Mouse (Mus musculus): ENCODE data around the gene Lcn5. TPM values are rescaled to one million over a fixed set of nuclear protein-coding genes. Genes with fewer than 3 reads are reported as not detected.

Gene Lcn5
- polyA plus RNA-seq, 1 experiment from 2014 or later: not detected

Other genes starting within 250 kb of the Lcn5 start
- not detected in 2 replicates for gene Fut7, start 234.7 kb upstream of the Lcn5 start, polyA plus RNA-seq (2016; fragmentation: Nextera tagmentation; extraction: Ambion mirVana)
- 4.8 and 5.2 TPM in 2 replicates for gene Abca2, start 229.2 kb upstream of the Lcn5 start, polyA plus RNA-seq (2016; fragmentation: Nextera tagmentation; extraction: Ambion mirVana)
- 1.4 and 1.8 TPM in 2 replicates for gene Clic3, start 201.1 kb upstream of the Lcn5 start, polyA plus RNA-seq (2016; fragmentation: Nextera tagmentation; extraction: Ambion mirVana)
- gene Paxx, start 196.9 kb upstream of the Lcn5 start, polyA plus RNA-seq (2016; fragmentation: Nextera tagmentation; extraction: Ambion mirVana): 28.6 and 28.9 TPM in 2 replicates
- gene Ptgds, start 187.9 kb upstream of the Lcn5 start, polyA plus RNA-seq (2016; fragmentation: Nextera tagmentation; extraction: Ambion mirVana): 0.70 and 0.96 TPM in 2 replicates
- not detected in 2 replicates for gene Lcn12, start 164.0 kb upstream of the Lcn5 start, polyA plus RNA-seq (2016; fragmentation: Nextera tagmentation; extraction: Ambion mirVana)
- 81.8 and 82.8 TPM in 2 replicates for gene Fbxw5, start 157.2 kb upstream of the Lcn5 start, polyA plus RNA-seq (2016; fragmentation: Nextera tagmentation; extraction: Ambion mirVana)
- gene C8g, start 156.2 kb upstream of the Lcn5 start, polyA plus RNA-seq (2016; fragmentation: Nextera tagmentation; extraction: Ambion mirVana): 6.3 and 6.4 TPM in 2 replicates
- 37.7 and 37.8 TPM in 2 replicates for gene Traf2, start 111.0 kb upstream of the Lcn5 start, polyA plus RNA-seq (2016; fragmentation: Nextera tagmentation; extraction: Ambion mirVana)
- gene Edf1, start 100.1 kb upstream of the Lcn5 start, polyA plus RNA-seq (2016; fragmentation: Nextera tagmentation; extraction: Ambion mirVana): 310 and 331 TPM in 2 replicates
- 4.2 and 10.1 TPM in 2 replicates for gene Mamdc4, start 83.1 kb upstream of the Lcn5 start, polyA plus RNA-seq (2016; fragmentation: Nextera tagmentation; extraction: Ambion mirVana)
- 156 and 177 TPM in 2 replicates for gene Phpt1, start 82.7 kb upstream of the Lcn5 start, polyA plus RNA-seq (2016; fragmentation: Nextera tagmentation; extraction: Ambion mirVana)
- gene Ajm1, start 76.2 kb upstream of the Lcn5 start, polyA plus RNA-seq (2016; fragmentation: Nextera tagmentation; extraction: Ambion mirVana): 0.20 and 0.24 TPM in 2 replicates
- gene Rabl6, start 49.4 kb upstream of the Lcn5 start, polyA plus RNA-seq (2016; fragmentation: Nextera tagmentation; extraction: Ambion mirVana): 79.0 and 84.9 TPM in 2 replicates
- gene Ccdc183, start 40.3 kb upstream of the Lcn5 start, polyA plus RNA-seq (2016; fragmentation: Nextera tagmentation; extraction: Ambion mirVana): 0.19 TPM in 2 replicates
- 21.1 and 24.6 TPM in 2 replicates for gene Tmem141, start 35.9 kb upstream of the Lcn5 start, polyA plus RNA-seq (2016; fragmentation: Nextera tagmentation; extraction: Ambion mirVana)
- 0.65 and 0.69 TPM in 2 replicates for gene Fcna, start 29.9 kb upstream of the Lcn5 start, polyA plus RNA-seq (2016; fragmentation: Nextera tagmentation; extraction: Ambion mirVana)
- 0.36 and 0.62 TPM in 2 replicates for gene Lcn8, start 4.8 kb upstream of the Lcn5 start, polyA plus RNA-seq (2016; fragmentation: Nextera tagmentation; extraction: Ambion mirVana)
- not detected in 2 replicates for gene Lcn6, start 18.8 kb downstream of the Lcn5 start, polyA plus RNA-seq (2016; fragmentation: Nextera tagmentation; extraction: Ambion mirVana)
- not detected in 2 replicates for gene Lcn10, start 24.8 kb downstream of the Lcn5 start, polyA plus RNA-seq (2016; fragmentation: Nextera tagmentation; extraction: Ambion mirVana)
- not detected in 2 replicates for gene Obp2a, start 42.1 kb downstream of the Lcn5 start, polyA plus RNA-seq (2016; fragmentation: Nextera tagmentation; extraction: Ambion mirVana)
- 100 and 106 TPM in 2 replicates for gene Bmyc, start 48.8 kb downstream of the Lcn5 start, polyA plus RNA-seq (2016; fragmentation: Nextera tagmentation; extraction: Ambion mirVana)
- not detected in 2 replicates for gene Obp2b, start 79.1 kb downstream of the Lcn5 start, polyA plus RNA-seq (2016; fragmentation: Nextera tagmentation; extraction: Ambion mirVana)
- gene Lcn3, start 107.6 kb downstream of the Lcn5 start, polyA plus RNA-seq (2016; fragmentation: Nextera tagmentation; extraction: Ambion mirVana): not detected in 2 replicates
- gene Lcn11, start 119.1 kb downstream of the Lcn5 start, polyA plus RNA-seq (2016; fragmentation: Nextera tagmentation; extraction: Ambion mirVana): not detected in 2 replicates
- not detected in 2 replicates for gene Gm13539, start 124.3 kb downstream of the Lcn5 start, polyA plus RNA-seq (2016; fragmentation: Nextera tagmentation; extraction: Ambion mirVana)
- not detected in 2 replicates for gene Glt6d1, start 157.9 kb downstream of the Lcn5 start, polyA plus RNA-seq (2016; fragmentation: Nextera tagmentation; extraction: Ambion mirVana)
- gene Lcn9, start 165.2 kb downstream of the Lcn5 start, polyA plus RNA-seq (2016; fragmentation: Nextera tagmentation; extraction: Ambion mirVana): not detected in 2 replicates
- not detected in 2 replicates for gene Sohlh1, start 189.3 kb downstream of the Lcn5 start, polyA plus RNA-seq (2016; fragmentation: Nextera tagmentation; extraction: Ambion mirVana)
- 0.67 and 1.6 TPM in 2 replicates for gene Kcnt1, start 205.8 kb downstream of the Lcn5 start, polyA plus RNA-seq (2016; fragmentation: Nextera tagmentation; extraction: Ambion mirVana)

Measured in embryonic facial prominence, embryonic 12.5 days (tissue).